Mouse (Mus musculus): Measurements from ENCODE around the gene Rerg. TPM values are rescaled to one million over a fixed set of nuclear protein-coding genes. Genes with fewer than 3 reads are reported as not detected.

The Rerg gene
- polyA plus RNA-seq, 1 experiment from 2014 or later: 3.4 TPM

GRCm38 (mm10) chr6:137190577-137190976 lies 20.3 kb upstream of the Rerg start:
- ATAC-seq: no peak
- H3K4me2 ChIP-seq: no peak overlapping the region
- WGBS: 91% methylated on average over 6 of the region's 6 CpGs

GRCm38 (mm10) chr6:137188375-137188926 lies 18.2 kb upstream of the Rerg start:
- 0 out of 2 replicates have a peak, but pooled peaks have one; percentile 19 for ATAC-seq
- WGBS: 66% methylated on average over 11 of the region's 11 CpGs
- no peak overlapping the region for H3K4me2 ChIP-seq

More at GRCm38 (mm10) chr6:137190577-137190976, 20.3 kb upstream of the Rerg start:
- H3K36me3 ChIP-seq (ENCODE audit: poor library complexity, severe bottlenecking): no peaks in the 10 kb centered on the region
- H3K27ac ChIP-seq: no peak overlapping the region
- no peak overlapping the region for H3K4me3 ChIP-seq
- no peaks in the 10 kb centered on the region for H3K4me1 ChIP-seq
- no peaks in the 10 kb centered on the region for H3K27me3 ChIP-seq
- H3K9me3 ChIP-seq (replicated peaks): no peaks in the 10 kb centered on the region; the same call in 1 of the 2 replicates
- no peak overlapping the region for H3K9ac ChIP-seq

GRCm38 (mm10) chr6:137187426-137187825 lies 17.1 kb upstream of the Rerg start:
- no peaks in the 10 kb centered on the region for H3K27me3 ChIP-seq
- H3K36me3 ChIP-seq (ENCODE audit: poor library complexity, severe bottlenecking): no peaks in the 10 kb centered on the region
- no peak for ATAC-seq

More at GRCm38 (mm10) chr6:137188375-137188926, 18.2 kb upstream of the Rerg start:
- Histone ChIP-seq H3K4me3 (no peak overlapping the region), H3K4me1 (no peaks in the 10 kb centered on the region), H3K9me3 (replicated peaks) (no peaks in the 10 kb centered on the region), H3K27me3 (no peaks in the 10 kb centered on the region), H3K9ac (no peak overlapping the region), H3K36me3 (ENCODE audit: poor library complexity, severe bottlenecking) (no peaks in the 10 kb centered on the region), H3K27ac (no peak overlapping the region)

GRCm38 (mm10) chr6:137180636-137181035 lies 10.3 kb upstream of the Rerg start:
- no peak for ATAC-seq
- Histone ChIP-seq H3K4me3 (no peak overlapping the region), H3K9me3 (replicated peaks) (no peaks in the 10 kb centered on the region), H3K4me1 (peaks cover 3% of the 10 kb centered on the region; the same call in 1 of the 2 replicates), H3K36me3 (ENCODE audit: poor library complexity, severe bottlenecking) (no peaks in the 10 kb centered on the region), H3K27me3 (no peaks in the 10 kb centered on the region), H3K4me2 (no peak overlapping the region), H3K9ac (no peak overlapping the region), H3K27ac (no peak overlapping the region)
- WGBS: 86% methylated on average over 6 of the region's 6 CpGs

More at GRCm38 (mm10) chr6:137187426-137187825, 17.1 kb upstream of the Rerg start:
- no peak overlapping the region for H3K4me2 ChIP-seq
- no peak overlapping the region for H3K4me3 ChIP-seq
- H3K9ac ChIP-seq: no peak overlapping the region
- no peaks in the 10 kb centered on the region for H3K4me1 ChIP-seq
- WGBS: 83% methylated on average over 3 of the region's 3 CpGs
- H3K9me3 ChIP-seq (replicated peaks): no peaks in the 10 kb centered on the region
- no peak overlapping the region for H3K27ac ChIP-seq

GRCm38 (mm10) chr6:137180115-137180514 lies 9.8 kb upstream of the Rerg start:
- H3K9me3 ChIP-seq (replicated peaks): no peaks in the 10 kb centered on the region
- no peak for ATAC-seq

GRCm38 (mm10) chr6:137179026-137179425 lies 8.7 kb upstream of the Rerg start:
- no peak overlapping the region for H3K4me2 ChIP-seq
- 58% methylated on average over 3 of the region's 3 CpGs for WGBS
- no peaks in the 10 kb centered on the region for H3K36me3 ChIP-seq (ENCODE audit: poor library complexity, severe bottlenecking)
- no peaks in the 10 kb centered on the region for H3K27me3 ChIP-seq
- no peaks in the 10 kb centered on the region for H3K9me3 ChIP-seq (replicated peaks)
- no peak overlapping the region for H3K27ac ChIP-seq
- H3K4me3 ChIP-seq: no peak overlapping the region
- peaks cover 3% of the 10 kb centered on the region; the same call in 1 of the 2 replicates for H3K4me1 ChIP-seq
- H3K9ac ChIP-seq: no peak overlapping the region
- peak; percentile 94 for ATAC-seq

More at GRCm38 (mm10) chr6:137180115-137180514, 9.8 kb upstream of the Rerg start:
- Histone ChIP-seq H3K4me3 (no peak overlapping the region), H3K4me1 (peaks cover 3% of the 10 kb centered on the region; the same call in 1 of the 2 replicates), H3K27ac (no peak overlapping the region), H3K36me3 (ENCODE audit: poor library complexity, severe bottlenecking) (no peaks in the 10 kb centered on the region), H3K4me2 (no peak overlapping the region), H3K27me3 (no peaks in the 10 kb centered on the region), H3K9ac (no peak overlapping the region)
- WGBS: 78% methylated on average over 8 of the region's 8 CpGs

GRCm38 (mm10) chr6:137170646-137171045 lies 349 bp upstream of the Rerg start:
- H3K27ac ChIP-seq: no peak overlapping the region
- WGBS: 47% methylated on average over 7 of the region's 7 CpGs
- peaks cover 21% of the 10 kb centered on the region for H3K4me1 ChIP-seq
- no peak overlapping the region for H3K9ac ChIP-seq
- no peak for ATAC-seq
- peaks cover 18% of the 10 kb centered on the region for H3K27me3 ChIP-seq
- no peak overlapping the region for H3K4me3 ChIP-seq
- H3K4me2 ChIP-seq: no peak overlapping the region
- no peaks in the 10 kb centered on the region for H3K36me3 ChIP-seq (ENCODE audit: poor library complexity, severe bottlenecking)
- no peaks in the 10 kb centered on the region for H3K9me3 ChIP-seq (replicated peaks)

GRCm38 (mm10) chr6:137169171-137169968 lies 927 bp downstream of the Rerg start:
- H3K4me3 ChIP-seq: peak overlapping the region; percentile 50
- H3K4me2 ChIP-seq: peak overlapping the region; percentile 91
- H3K9me3 ChIP-seq (replicated peaks): no peaks in the 10 kb centered on the region
- ATAC-seq: peak; percentile 97
- peaks cover 18% of the 10 kb centered on the region for H3K27me3 ChIP-seq
- peak overlapping the region; percentile 58 for H3K9ac ChIP-seq
- under 1% methylated on average over 53 of the region's 53 CpGs for WGBS
- H3K4me1 ChIP-seq: peaks cover 21% of the 10 kb centered on the region
- H3K27ac ChIP-seq: no peak overlapping the region
- no peaks in the 10 kb centered on the region for H3K36me3 ChIP-seq (ENCODE audit: poor library complexity, severe bottlenecking)

- no peak overlapping the region for H3K9ac ChIP-seq
- WGBS: 32% methylated on average over 4 of the region's 4 CpGs
- peaks cover 21% of the 10 kb centered on the region for H3K4me1 ChIP-seq
- no peak overlapping the region for H3K4me2 ChIP-seq
- no peak overlapping the region for H3K27ac ChIP-seq
- peaks cover 18% of the 10 kb centered on the region for H3K27me3 ChIP-seq
- ATAC-seq: peak; percentile 31; the same call in 1 of the 2 replicates
- H3K9me3 ChIP-seq (replicated peaks): no peaks in the 10 kb centered on the region
- H3K36me3 ChIP-seq (ENCODE audit: poor library complexity, severe bottlenecking): no peaks in the 10 kb centered on the region
- H3K4me3 ChIP-seq: no peak overlapping the region
Measured at GRCm38 (mm10) chr6:137166843-137167242, 3.5 kb downstream of the Rerg start.

- H3K9ac ChIP-seq: no peak overlapping the region
Measured at GRCm38 (mm10) chr6:137163571-137163970, 6.7 kb downstream of the Rerg start.

GRCm38 (mm10) chr6:137163061-137163460 lies 7.2 kb downstream of the Rerg start:
- Histone ChIP-seq H3K4me2 (no peak overlapping the region), H3K27me3 (peaks cover 3% of the 10 kb centered on the region), H3K9me3 (replicated peaks) (no peaks in the 10 kb centered on the region), H3K4me1 (peaks cover 13% of the 10 kb centered on the region), H3K9ac (no peak overlapping the region), H3K4me3 (no peak overlapping the region), H3K36me3 (ENCODE audit: poor library complexity, severe bottlenecking) (no peaks in the 10 kb centered on the region), H3K27ac (no peak overlapping the region)
- 76% methylated on average over 4 of the region's 4 CpGs for WGBS
- ATAC-seq: no peak

More at GRCm38 (mm10) chr6:137163571-137163970, 6.7 kb downstream of the Rerg start:
- Histone ChIP-seq H3K27me3 (peaks cover 8% of the 10 kb centered on the region), H3K36me3 (ENCODE audit: poor library complexity, severe bottlenecking) (no peaks in the 10 kb centered on the region), H3K4me1 (peaks cover 13% of the 10 kb centered on the region), H3K4me3 (no peak overlapping the region), H3K9me3 (replicated peaks) (no peaks in the 10 kb centered on the region), H3K27ac (no peak overlapping the region), H3K4me2 (no peak overlapping the region)
- WGBS: 64% methylated on average over 10 of the region's 10 CpGs
- ATAC-seq: no peak

GRCm38 (mm10) chr6:137162481-137162880 lies 7.8 kb downstream of the Rerg start:
- H3K36me3 ChIP-seq (ENCODE audit: poor library complexity, severe bottlenecking): no peaks in the 10 kb centered on the region
- no peak for ATAC-seq
- H3K9ac ChIP-seq: no peak overlapping the region
- H3K4me3 ChIP-seq: no peak overlapping the region
- H3K4me2 ChIP-seq: no peak overlapping the region
- peaks cover 13% of the 10 kb centered on the region for H3K4me1 ChIP-seq
- WGBS: 95% methylated on average over 7 of the region's 7 CpGs
- H3K9me3 ChIP-seq (replicated peaks): no peaks in the 10 kb centered on the region
- H3K27me3 ChIP-seq: no peaks in the 10 kb centered on the region
- no peak overlapping the region for H3K27ac ChIP-seq
